Mouse (Mus musculus) kidney, adult 18-20 months (tissue): ENCODE measurements around the gene Upk2.
A peak's percentile ranks its signal among the peaks of the same experiment; 100 is the strongest.

Source experiments
- DNase-seq: peaks from one replicate; pipeline ENCODE4 v3.0.0; 2021

The Upk2 gene

GRCm38 (mm10) chr9:44488416-44488815 is 33.6 kb upstream of the Upk2 start:
- DNase-seq = peak; percentile 61

GRCm38 (mm10) chr9:44487441-44487840 is 32.7 kb upstream of the Upk2 start:
- DNase-seq = peak; percentile 86

- peak; percentile 72 for DNase-seq
These were observed 32.1 kb upstream of the Upk2 start for GRCm38 (mm10) chr9:44486741-44487421.

GRCm38 (mm10) chr9:44486335-44486734 is 31.6 kb upstream of the Upk2 start:
- no peak for DNase-seq

- DNase-seq = peak; percentile 68
These were observed 30.9 kb upstream of the Upk2 start for GRCm38 (mm10) chr9:44485516-44486161.

GRCm38 (mm10) chr9:44485105-44485515 is 30.3 kb upstream of the Upk2 start:
- DNase-seq = no peak

GRCm38 (mm10) chr9:44484311-44485104 is 29.7 kb upstream of the Upk2 start:
- DNase-seq = peak; percentile 41

GRCm38 (mm10) chr9:44483510-44484044 is 28.8 kb upstream of the Upk2 start:
- DNase-seq = peak; percentile 76

- peak; percentile 43 for DNase-seq
These were observed 28.3 kb upstream of the Upk2 start for GRCm38 (mm10) chr9:44483041-44483509.

GRCm38 (mm10) chr9:44482552-44482951 is 27.8 kb upstream of the Upk2 start, which contains the start of gene Bcl9l:
Gene Bcl9l, plus strand, starts transcription at chr9:44482825.
- DNase-seq = peak; percentile 92

- DNase-seq = no peak
These were observed 27.3 kb upstream of the Upk2 start for GRCm38 (mm10) chr9:44482112-44482511.

- DNase-seq = peak; percentile 90
These were observed 25.1 kb upstream of the Upk2 start for GRCm38 (mm10) chr9:44479628-44480428.

- peak; percentile 87 for DNase-seq
These were observed 24.3 kb upstream of the Upk2 start for GRCm38 (mm10) chr9:44478959-44479605.

- peak; percentile 78 for DNase-seq
These were observed 23.6 kb upstream of the Upk2 start for GRCm38 (mm10) chr9:44478229-44478921.

GRCm38 (mm10) chr9:44477339-44478228 is 22.8 kb upstream of the Upk2 start:
- DNase-seq = peak; percentile 72

GRCm38 (mm10) chr9:44475936-44476335 is 21.2 kb upstream of the Upk2 start:
- no peak for DNase-seq

- DNase-seq = no peak
These were observed 19.6 kb upstream of the Upk2 start for GRCm38 (mm10) chr9:44474327-44474726.

- DNase-seq = no peak
These were observed 18.4 kb upstream of the Upk2 start for GRCm38 (mm10) chr9:44473184-44473583.

- DNase-seq = no peak
These were observed 14.0 kb upstream of the Upk2 start for GRCm38 (mm10) chr9:44468800-44469199.

GRCm38 (mm10) chr9:44468224-44468623 is 13.4 kb upstream of the Upk2 start:
- peak; percentile 48 for DNase-seq
